ENCODE assay signal across 19 mouse cellular contexts in the genomic region with DNA sequence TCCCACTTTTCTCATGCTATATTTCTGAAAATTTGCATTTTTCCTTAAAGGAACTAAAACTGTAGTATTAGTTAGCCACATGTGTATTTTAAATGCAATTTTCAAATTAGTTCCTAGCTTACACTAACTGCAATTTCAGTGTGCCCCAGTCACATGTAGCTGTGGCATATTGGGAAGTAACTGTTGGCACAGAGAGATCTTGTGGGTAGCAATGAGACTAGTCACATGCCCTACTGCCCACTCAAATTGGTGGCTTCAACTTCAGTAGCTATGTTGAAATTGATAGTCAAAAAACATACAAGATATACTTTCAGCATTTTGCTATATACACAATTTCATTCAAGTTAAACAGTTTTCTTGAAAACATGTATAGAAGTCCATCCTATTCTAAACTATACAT. TPM values are rescaled to one million over a fixed set of nuclear protein-coding genes. Genes with fewer than 3 reads are reported as not detected.
DNase-seq lines count a peak whose midpoint lies in the region; ATAC-seq and TF ChIP-seq lines count a peak whose summit lies in the region.
"Had no signal": no experiment of that assay in that cellular context is flagged by ENCODE, and none has a peak within 500 bp of the region (broad histone marks: within the 10 kb centered on the region; RNA-seq: fewer than 3 reads in every experiment).

No protein-coding gene starts in this region.

- no peak overlapping the region for H3K27ac ChIP-seq in lung, postnatal 0 days (ENCODE audit: low read length)
- H3K27ac ChIP-seq: embryonic facial prominence, embryonic 12.5 days; forebrain, embryonic 12.5 days; heart, embryonic 13.5 days; hindbrain, embryonic 13.5 days; hindbrain, postnatal 0 days had no signal

- no peaks in the 10 kb centered on the region for H3K36me3 ChIP-seq in lung, postnatal 0 days (ENCODE audit: insufficient read depth, low read length)
- H3K36me3 ChIP-seq: embryonic facial prominence, embryonic 12.5 days; forebrain, embryonic 12.5 days; heart, embryonic 13.5 days; hindbrain, embryonic 13.5 days had no signal

- no peak overlapping the region for H3K4me3 ChIP-seq in lung, postnatal 0 days (ENCODE audit: low read depth, low read length)
- H3K4me3 ChIP-seq: embryonic facial prominence, embryonic 12.5 days; forebrain, embryonic 12.5 days; heart, embryonic 13.5 days; hindbrain, embryonic 13.5 days had no signal

- H3K9me3 ChIP-seq in lung, postnatal 0 days (ENCODE audit: low read length), result no peaks in the 10 kb centered on the region
- H3K9me3 ChIP-seq: embryonic facial prominence, embryonic 12.5 days; forebrain, embryonic 12.5 days; heart, embryonic 13.5 days; hindbrain, embryonic 13.5 days had no signal

- no peak for TF ChIP-seq CTCF in lung, postnatal 0 days (IDR thresholded peaks at IDR 0.05)

- no peak for DNase-seq in lung, postnatal 0 days (ENCODE audit: low spot score)
- DNase-seq in lung, postnatal 10 days, result no peak
- peak; percentile 3 for DNase-seq in brain, adult 2 months (ENCODE audit: low read depth, low spot score)
- peak; percentile 47 for DNase-seq in lung, postnatal 36 days
- DNase-seq in urinary bladder, adult 18-20 months (ENCODE audit: low spot score in 2 of 2), result no peak
- DNase-seq in adrenal gland, adult 2 months, result no peak
- DNase-seq: adrenal gland, postnatal 14 days; cerebellum, adult 2 months; cerebellum, postnatal 14 days; gastrocnemius, postnatal 14 days; heart, postnatal 36 days had no signal

- no peak for ATAC-seq in lung, postnatal 0 days
- peak; percentile 76 for ATAC-seq in monocyte, adult 5-6 weeks (replicated peaks; ENCODE audit: insufficient number of reproducible peaks, low FRiP score, low TSS enrichment, poor library complexity, severe bottlenecking)
- ATAC-seq: forebrain, embryonic 16.5 days; hindbrain, postnatal 0 days had no signal

- H3K4me1 ChIP-seq in lung, postnatal 0 days (ENCODE audit: insufficient read depth, low read depth, low read length), result no peaks in the 10 kb centered on the region
- H3K4me1 ChIP-seq: embryonic facial prominence, embryonic 12.5 days; forebrain, embryonic 12.5 days; heart, embryonic 13.5 days; hindbrain, embryonic 13.5 days had no signal

- TF ChIP-seq EP300 in lung, postnatal 0 days (IDR thresholded peaks at IDR 0.05), result 0 out of 2 replicates have a peak, but pooled peaks have one; percentile 14

- H3K4me2 ChIP-seq in lung, postnatal 0 days (replicated peaks; ENCODE audit: low read depth, low read length), result no peak overlapping the region
- H3K4me2 ChIP-seq: embryonic facial prominence, embryonic 12.5 days; forebrain, embryonic 12.5 days; heart, embryonic 13.5 days; hindbrain, embryonic 13.5 days had no signal

- no peak overlapping the region for H3K9ac ChIP-seq in lung, postnatal 0 days (replicated peaks; ENCODE audit: low read depth)
- H3K9ac ChIP-seq: embryonic facial prominence, embryonic 12.5 days; forebrain, embryonic 12.5 days; heart, embryonic 13.5 days; hindbrain, embryonic 13.5 days had no signal

- no peaks in the 10 kb centered on the region for H3K27me3 ChIP-seq in lung, postnatal 0 days (replicated peaks; ENCODE audit: insufficient read depth, low read length)
- H3K27me3 ChIP-seq: CH12.LX; embryonic facial prominence, embryonic 12.5 days; forebrain, embryonic 12.5 days; heart, embryonic 13.5 days; hindbrain, embryonic 13.5 days had no signal

RNA-seq across cellular contexts. Expression of gene Tusc1, which starts 6.3 kb away (rescaled TPM):
- 4.6 and 5.2 TPM in 2 replicates for polyA plus RNA-seq in lung, postnatal 0 days (2015; fragmentation: Nextera tagmentation; extraction: Ambion mirVana)
- 7.4 to 27.1 TPM (median 18.1 TPM) in 3 replicates for total RNA-seq in monocyte, adult 5-6 weeks (2017)
- total RNA-seq in adrenal gland, adult 2 months (2021), result 10 to 100 TPM in 1 of 2 experiments, 1 to 10 TPM in 1; 6.8 to 13.0 TPM
- polyA plus RNA-seq in adrenal gland, adult 2 months (2012; rRNA removed), result 21.3 and 27.2 TPM in 2 replicates
- total RNA-seq: CH12.LX had no signal

Comparison
In these comparisons a context has a peak if more than half of its experiments do, and no peak if none do; other contexts are left out.
1. DNase-seq: peak in brain, adult 2 months (single experiment) and lung, postnatal 36 days (single experiment); none in lung, postnatal 0 days (single experiment), lung, postnatal 10 days (single experiment), urinary bladder, adult 18-20 months (0 of 2) and adrenal gland, adult 2 months (single experiment).